In genomic region chr10:93889976-93890375, GRCm38 (mm10) we compare ENCODE assay signal across 8 mouse cellular contexts. TPM values are rescaled to one million over a fixed set of nuclear protein-coding genes. Genes with fewer than 3 reads are reported as not detected.
DNase-seq lines count a peak whose midpoint lies in the region; ATAC-seq lines count a peak whose summit lies in the region.

No protein-coding gene starts in this region.

- H3K4me2 ChIP-seq in limb, embryonic 13.5 days (replicated peaks), result peak overlapping the region; percentile 92
- H3K4me2 ChIP-seq in neural tube, embryonic 14.5 days (ENCODE audit: low read depth, low read length), result peak overlapping the region; percentile 92

- no peaks in the 10 kb centered on the region for H3K27me3 ChIP-seq in limb, embryonic 13.5 days
- H3K27me3 ChIP-seq in neural tube, embryonic 14.5 days (ENCODE audit: control insufficient read depth, insufficient read depth, low read length), result no peaks in the 10 kb centered on the region

- peaks cover 21% of the 10 kb centered on the region for H3K36me3 ChIP-seq in limb, embryonic 13.5 days
- H3K36me3 ChIP-seq in neural tube, embryonic 14.5 days (ENCODE audit: control insufficient read depth, insufficient read depth, low read length), result peaks cover 7% of the 10 kb centered on the region

- peak overlapping the region; percentile 96 for H3K9ac ChIP-seq in limb, embryonic 13.5 days
- peak overlapping the region; percentile 87 for H3K9ac ChIP-seq in neural tube, embryonic 14.5 days (replicated peaks; ENCODE audit: low read depth, low read length)

- peak; percentile 2 to 13; a peak in 1 of 4 replicates for ATAC-seq in hematopoietic stem cell, adult 5-6 weeks (replicated peaks in 1 of 2; ENCODE audit: insufficient read depth in 1 of 2, low FRiP score in 2 of 2, low TSS enrichment in 1 of 2, low read depth in 1 of 2, poor library complexity in 2 of 2, severe bottlenecking in 2 of 2)
- no peak for ATAC-seq in limb, embryonic 13.5 days (ENCODE audit: low FRiP score, low read depth)
- peak; percentile 30 for ATAC-seq in neural tube, embryonic 14.5 days (ENCODE audit: low read depth)

- DNase-seq in cerebellum, postnatal 14 days, result peak; percentile 28 to 51
- no peak for DNase-seq in cerebellum, adult 9-11 months
- peak; percentile 42 to 50 for DNase-seq in spleen, postnatal 10 days (ENCODE audit: low spot score in 2 of 2)
- no peak for DNase-seq in spleen, adult 12 weeks (ENCODE audit: low spot score)
- DNase-seq in gastrocnemius, adult 8-10 months (ENCODE audit: low spot score in 2 of 2), result no peak

- H3K9me3 ChIP-seq in limb, embryonic 13.5 days, result no peaks in the 10 kb centered on the region
- no peaks in the 10 kb centered on the region for H3K9me3 ChIP-seq in neural tube, embryonic 14.5 days (ENCODE audit: control insufficient read depth, low read length)

- H3K27ac ChIP-seq in limb, embryonic 13.5 days, result peak overlapping the region; percentile 85; the same call in 1 of the 2 replicates
- peak overlapping the region; percentile 86; the same call in 1 of the 2 replicates for H3K27ac ChIP-seq in neural tube, embryonic 14.5 days (ENCODE audit: low read depth, low read length)

- H3K4me1 ChIP-seq in limb, embryonic 13.5 days, result peaks cover 12% of the 10 kb centered on the region
- peaks cover 13% of the 10 kb centered on the region for H3K4me1 ChIP-seq in neural tube, embryonic 14.5 days (ENCODE audit: control insufficient read depth, insufficient read depth, low read length)

- under 1% methylated on average over 22 of the region's 22 CpGs for WGBS in limb, embryonic 13.5 days
- 1% methylated on average over 22 of the region's 22 CpGs for WGBS in neural tube, embryonic 14.5 days

- peak overlapping the region; percentile 99 for H3K4me3 ChIP-seq in limb, embryonic 13.5 days
- peak overlapping the region; percentile 77 for H3K4me3 ChIP-seq in neural tube, embryonic 14.5 days (ENCODE audit: low read depth, low read length)

RNA-seq across cellular contexts. Expression of gene Metap2, which starts 6.9 kb away (rescaled TPM):
- total RNA-seq in hematopoietic stem cell, adult 5-6 weeks (2017), result 227 and 285 TPM in 2 replicates
- 188 and 194 TPM in 2 replicates for polyA plus RNA-seq in limb, embryonic 13.5 days (2015; fragmentation: Nextera tagmentation; extraction: Ambion mirVana)
- polyA plus RNA-seq in neural tube, embryonic 14.5 days (2014; fragmentation: Nextera tagmentation; extraction: Ambion mirVana), result 165 and 189 TPM in 2 replicates
- total RNA-seq in gastrocnemius, adult 8-10 months (2022), result 100 to 1,000 TPM; 123 to 209 (median 165) TPM

RNA-seq across cellular contexts. Expression of gene Usp44, which starts 58.6 kb away (rescaled TPM):
- total RNA-seq in hematopoietic stem cell, adult 5-6 weeks (2017), result 0.69 and 1.8 TPM in 2 replicates
- polyA plus RNA-seq in limb, embryonic 13.5 days (2015; fragmentation: Nextera tagmentation; extraction: Ambion mirVana), result 0.88 and 1.2 TPM in 2 replicates
- 0.13 and 0.17 TPM in 2 replicates for polyA plus RNA-seq in neural tube, embryonic 14.5 days (2014; fragmentation: Nextera tagmentation; extraction: Ambion mirVana)
- total RNA-seq in gastrocnemius, adult 8-10 months (2022), result under 1 TPM in 3 of 4 experiments, not detected in 1; 0.34 to 0.67 (median 0.48) TPM

Comparison
In these comparisons a context has a peak if more than half of its experiments do, and no peak if none do; other contexts are left out.
1. DNase-seq: peak in cerebellum, postnatal 14 days (2 of 2) and spleen, postnatal 10 days (2 of 2); none in cerebellum, adult 9-11 months (single experiment), spleen, adult 12 weeks (single experiment) and gastrocnemius, adult 8-10 months (0 of 2).